Mouse (Mus musculus): ENCODE measurements around the gene Nfib.

DNA sequence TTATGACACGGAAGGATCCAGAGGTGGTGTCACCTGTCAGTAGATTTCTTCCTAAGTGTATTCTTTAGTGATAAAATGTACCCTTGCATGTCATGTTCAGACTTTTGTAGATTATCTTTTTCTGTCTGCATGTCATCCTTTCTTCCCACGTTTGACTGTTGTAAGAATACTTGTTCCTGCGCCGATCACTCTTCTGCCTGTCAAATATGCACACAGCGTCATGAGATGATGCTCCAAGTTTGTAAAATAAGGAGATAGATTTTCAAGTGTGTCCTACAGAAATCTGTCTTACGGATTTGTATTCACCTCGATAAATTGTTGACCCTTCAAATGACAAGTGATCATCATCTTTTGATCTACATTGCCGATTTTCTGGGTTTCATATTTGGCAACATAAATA lies 190.6 kb downstream of the Nfib start:
- TF ChIP-seq POLR2A (IDR thresholded peaks at IDR 0.05; ENCODE audit: extremely low read depth, insufficient read depth, low read length) (no peak), CTCF (IDR thresholded peaks at IDR 0.05; ENCODE audit: low read depth, low read length) (no peak)

All from liver, adult 2 months (tissue).